In genomic region chr10:18572581-18572980, GRCm38 (mm10) we compare ENCODE assay signal across 12 mouse cellular contexts. TPM values are rescaled to one million over a fixed set of nuclear protein-coding genes. Genes with fewer than 3 reads are reported as not detected.
DNase-seq lines count a peak whose midpoint lies in the region; ATAC-seq and TF ChIP-seq lines count a peak whose summit lies in the region.
"Had no signal": no experiment of that assay in that cellular context is flagged by ENCODE, and none has a peak within 500 bp of the region (broad histone marks: within the 10 kb centered on the region; RNA-seq: fewer than 3 reads in every experiment).

No protein-coding gene starts in this region.

- H3K27me3 ChIP-seq in kidney, embryonic 14.5 days (ENCODE audit: control insufficient read depth, insufficient read depth, low read length): no peaks in the 10 kb centered on the region
- no peaks in the 10 kb centered on the region for H3K27me3 ChIP-seq in liver, postnatal 0 days (ENCODE audit: insufficient read depth, low read length)
- H3K27me3 ChIP-seq: limb, embryonic 15.5 days had no signal

- no peaks in the 10 kb centered on the region for H3K4me1 ChIP-seq in kidney, embryonic 14.5 days (ENCODE audit: control insufficient read depth, insufficient read depth, low read length)
- no peaks in the 10 kb centered on the region; a peak in 1 of 4 replicates for H3K4me1 ChIP-seq in ES-E14 (ENCODE audit: control insufficient read depth in 2 of 2, insufficient read depth in 2 of 2, low read length in 2 of 2, poor library complexity in 1 of 2)
- H3K4me1 ChIP-seq in liver, postnatal 0 days (ENCODE audit: insufficient read depth): no peaks in the 10 kb centered on the region
- H3K4me1 ChIP-seq: limb, embryonic 15.5 days had no signal

- H3K4me3 ChIP-seq in kidney, embryonic 14.5 days (ENCODE audit: low read length): no peak overlapping the region
- H3K4me3 ChIP-seq in ES-E14 (ENCODE audit: insufficient read depth in 1 of 2, low read depth in 1 of 2, low read length in 2 of 2, poor library complexity in 1 of 2, severe bottlenecking in 1 of 2): no peak overlapping the region
- H3K4me3 ChIP-seq in liver, postnatal 0 days (ENCODE audit: low read depth, low read length): no peak overlapping the region
- H3K4me3 ChIP-seq: limb, embryonic 15.5 days had no signal

- H3K9ac ChIP-seq in kidney, embryonic 14.5 days (ENCODE audit: low read depth, low read length): no peak overlapping the region
- H3K9ac ChIP-seq in ES-E14 (ENCODE audit: insufficient read depth, low read depth, low read length, poor library complexity, severe bottlenecking): no peak overlapping the region
- no peak overlapping the region for H3K9ac ChIP-seq in liver, postnatal 0 days (replicated peaks)
- H3K9ac ChIP-seq: limb, embryonic 15.5 days had no signal

- peak; percentile 55 for TF ChIP-seq CTCF in liver, postnatal 0 days (IDR thresholded peaks at IDR 0.05; ENCODE audit: low read depth)

- TF ChIP-seq EP300 in liver, postnatal 0 days (IDR thresholded peaks at IDR 0.05; ENCODE audit: low read depth): no peak

- H3K9me3 ChIP-seq in kidney, embryonic 14.5 days (ENCODE audit: control insufficient read depth, low read length): no peaks in the 10 kb centered on the region
- H3K9me3 ChIP-seq in ES-E14 (ENCODE audit: control insufficient read depth, insufficient read depth, low read depth, low read length): no peaks in the 10 kb centered on the region
- H3K9me3 ChIP-seq in liver, postnatal 0 days (ENCODE audit: low read length): no peaks in the 10 kb centered on the region
- H3K9me3 ChIP-seq: limb, embryonic 15.5 days had no signal

- peak; percentile 33 for DNase-seq in CD4-positive, CD25-positive, alpha-beta regulatory T cell, adult 2 months (ENCODE audit: low read depth, low spot score)
- DNase-seq in kidney, postnatal 36 days: peak; percentile 16 to 51
- DNase-seq in ES-E14 (ENCODE audit: low read depth, low spot score): no peak
- DNase-seq in liver, postnatal 0 days: no peak
- DNase-seq in left cerebral cortex, postnatal 10 days (ENCODE audit: extremely low spot score in 1 of 2, low spot score in 2 of 2): no peak
- DNase-seq in frontal cortex, postnatal 25 days (ENCODE audit: low spot score in 2 of 2): no peak
- DNase-seq: adrenal gland, postnatal 25 days had no signal

- no peak overlapping the region for H3K4me2 ChIP-seq in kidney, embryonic 14.5 days (replicated peaks; ENCODE audit: low read depth, low read length)
- H3K4me2 ChIP-seq in liver, postnatal 0 days (ENCODE audit: low read depth, low read length): no peak overlapping the region
- H3K4me2 ChIP-seq: limb, embryonic 15.5 days had no signal

- H3K27ac ChIP-seq in kidney, embryonic 14.5 days (ENCODE audit: low read depth, low read length): no peak overlapping the region
- no peak overlapping the region for H3K27ac ChIP-seq in ES-E14 (ENCODE audit: insufficient read depth, low read depth, low read length, poor library complexity, severe bottlenecking)
- no peak overlapping the region for H3K27ac ChIP-seq in liver, postnatal 0 days (ENCODE audit: low read depth)
- H3K27ac ChIP-seq: limb, embryonic 15.5 days had no signal

- intact Hi-C loops in left cerebral cortex, postnatal 10 days (cut with DNase I): no loop called here

- in situ Hi-C loops in ES-E14 (cut with MboI; ENCODE audit: low sequenced_read_pairs in 2 of 2, unreplicated experiment in 2 of 2): loop anchor here in 1 of 2 experiments (10.0 kb wide), 1 partner anchor 332 kb away; no protein-coding TSS in a partner anchor

- 59% methylated on average over 2 of the region's 2 CpGs for WGBS in kidney, embryonic 14.5 days
- 46% methylated on average over 2 of the region's 2 CpGs for WGBS in liver, postnatal 0 days (ENCODE audit: insufficient replicate concordance)

- ATAC-seq in CD4-positive, CD25-positive, alpha-beta regulatory T cell, adult 4 months: no peak
- no peak for ATAC-seq in kidney, embryonic 14.5 days (ENCODE audit: low FRiP score, low TSS enrichment)
- no peak for ATAC-seq in liver, postnatal 0 days
- ATAC-seq: forebrain, embryonic 14.5 days; midbrain, embryonic 16.5 days had no signal

- H3K36me3 ChIP-seq in kidney, embryonic 14.5 days (ENCODE audit: control insufficient read depth, insufficient read depth, low read length): no peaks in the 10 kb centered on the region
- H3K36me3 ChIP-seq in ES-E14 (ENCODE audit: control insufficient read depth, insufficient read depth, low read length, poor library complexity, severe bottlenecking): no peaks in the 10 kb centered on the region
- H3K36me3 ChIP-seq in liver, postnatal 0 days (replicated peaks; ENCODE audit: insufficient read depth, low read length): no peaks in the 10 kb centered on the region
- H3K36me3 ChIP-seq: limb, embryonic 15.5 days had no signal

TF ChIP-seq in ES-E14, 5 proteins besides CTCF, POLR2A, EP300 and RAD21:
- TF ChIP-seq MAFK (IDR thresholded peaks at IDR 0.05; ENCODE audit: insufficient read depth, low read depth, low read length) (no peak), ZC3H11A (IDR thresholded peaks at IDR 0.05; ENCODE audit: borderline replicate concordance, low read depth, low read length) (peak; percentile 31; the same call in 1 of the 2 replicates)
TF ChIP-seq in ES-E14: peak in this region for 1.

RNA-seq across cellular contexts. Expression of gene Hebp2, which starts 26.7 kb away (rescaled TPM):
- polyA plus RNA-seq in CD4-positive, CD25-positive, alpha-beta regulatory T cell, adult 4 months (2017; shearing (Covaris generic)): not detected
- polyA plus RNA-seq in kidney, embryonic 14.5 days (2014; fragmentation: Nextera tagmentation; extraction: Ambion mirVana): 12.3 and 16.9 TPM in 2 replicates
- total RNA-seq in ES-E14 (2012; rRNA removed): 2.0 and 5.3 TPM in 2 replicates
- polyA plus RNA-seq in liver, postnatal 0 days (2015; fragmentation: Nextera tagmentation; extraction: Ambion mirVana): 1.0 and 1.4 TPM in 2 replicates
- 1 to 10 TPM; 3.3 to 5.4 TPM for total RNA-seq in left cerebral cortex, postnatal 10 days (2021)

Comparison
In these comparisons a context has a peak if more than half of its experiments do, and no peak if none do; other contexts are left out.
1. DNase-seq: peak in CD4-positive, CD25-positive, alpha-beta regulatory T cell, adult 2 months (single experiment) and kidney, postnatal 36 days (2 of 2); none in ES-E14 (single experiment), liver, postnatal 0 days (single experiment), left cerebral cortex, postnatal 10 days (0 of 2) and frontal cortex, postnatal 25 days (0 of 2).